Mouse (Mus musculus) kidney, adult 2 months (tissue): ENCODE measurements around the gene Opn5.

Experiments used
- CTCF ChIP-seq: fragments of 200-500 bp; conservative IDR thresholded peaks from 2 replicates; pipeline ENCODE4 v1.5.1; 2011; ENCODE audit warnings: low read depth, mild to moderate bottlenecking, control low read depth, low read length, moderate library complexity, mixed read lengths; ENCODE audit not compliant: insufficient read depth, insufficient read length
- POLR2A ChIP-seq: fragments of 200-500 bp; IDR thresholded peaks from one replicate; pipeline ENCODE4 v1.6.1; 2011; ENCODE audit warnings: low read depth, low read length, control low read depth

GRCm38 (mm10) chr17:42530147-42530546 is 81.0 kb downstream of the Opn5 start:
- no peak for TF ChIP-seq POLR2A
- TF ChIP-seq CTCF = no peak
